Mouse (Mus musculus) R1 (cell line): Measurements from ENCODE around the gene Gm9999.
A peak's percentile ranks its signal among the peaks of the same experiment; 100 is the strongest.
"Not testable (repeated sequence)": the region's sequence is repeated elsewhere in the genome, so short reads cannot be mapped to it uniquely, and the experiment has no call there.

Experiments
- DNase-seq: peaks from one replicate; pipeline ENCODE4 v3.0.0-alpha.2; 2018; ENCODE audit warnings: low read depth, low spot score

Gene Gm9999

GRCm38 (mm10) chr7:46983280-46983679 is at the start of gene Gm9999:
Gene Gm9999 (plus strand): TSS chr7:46983580.
- DNase-seq: no peak

GRCm38 (mm10) chr7:46934788-46935187 is 48.6 kb upstream of the Gm9999 start:
- no peak for DNase-seq

GRCm38 (mm10) chr7:46935847-46936246 is 47.5 kb upstream of the Gm9999 start:
- peak; percentile 41 for DNase-seq

- peak; percentile 98 for DNase-seq
Observed at GRCm38 (mm10) chr7:46957831-46958691, 25.3 kb upstream of the Gm9999 start, which contains the start of gene Uevld. Gene Uevld (minus strand): TSS chr7:46958527.

GRCm38 (mm10) chr7:46958853-46959252 is 24.5 kb upstream of the Gm9999 start:
- DNase-seq: no peak

GRCm38 (mm10) chr7:46960991-46961390 is 22.4 kb upstream of the Gm9999 start:
- no peak for DNase-seq

- no peak for DNase-seq
Observed at GRCm38 (mm10) chr7:46962132-46962531, 21.2 kb upstream of the Gm9999 start.

GRCm38 (mm10) chr7:46962806-46963618 is 20.4 kb upstream of the Gm9999 start:
- DNase-seq: peak; percentile 85

GRCm38 (mm10) chr7:46964070-46964469 is 19.3 kb upstream of the Gm9999 start:
- DNase-seq: no peak

GRCm38 (mm10) chr7:46969898-46970297 is 13.5 kb upstream of the Gm9999 start:
- DNase-seq: no peak

GRCm38 (mm10) chr7:46974648-46975047 is 8.7 kb upstream of the Gm9999 start:
- DNase-seq: no peak

- no peak for DNase-seq
Observed at GRCm38 (mm10) chr7:46975456-46975855, 7.9 kb upstream of the Gm9999 start.

- no peak for DNase-seq
Observed at GRCm38 (mm10) chr7:46985718-46986505, 2.5 kb downstream of the Gm9999 start.

- DNase-seq: peak; percentile 17
Observed at GRCm38 (mm10) chr7:46986646-46987045, 3.3 kb downstream of the Gm9999 start.

- DNase-seq: no peak
Observed at GRCm38 (mm10) chr7:46987073-46987472, 3.7 kb downstream of the Gm9999 start.

- DNase-seq: not testable (repeated sequence)
Observed at GRCm38 (mm10) chr7:46989387-46989786, 6.0 kb downstream of the Gm9999 start.

- no peak for DNase-seq
Observed at GRCm38 (mm10) chr7:46993079-46993478, 9.7 kb downstream of the Gm9999 start.

- no peak for DNase-seq
Observed at GRCm38 (mm10) chr7:46995558-46995957, 12.2 kb downstream of the Gm9999 start.

GRCm38 (mm10) chr7:46997008-46997407 is 13.6 kb downstream of the Gm9999 start:
- DNase-seq: no peak

- DNase-seq: no peak
Observed at GRCm38 (mm10) chr7:46997644-46998395, 14.4 kb downstream of the Gm9999 start.

GRCm38 (mm10) chr7:46998942-46999341 is 15.6 kb downstream of the Gm9999 start:
- no peak for DNase-seq
